Mouse (Mus musculus) kidney, embryonic 15.5 days (tissue): ENCODE measurements around the gene Mrpl44. TPM values are rescaled to one million over a fixed set of nuclear protein-coding genes. Genes with fewer than 3 reads are reported as not detected.

Source experiments
- ATAC-seq: fragments of 200-750 bp; cut with Nextera tagmentation; replicated peaks from 2 replicates; pipeline ENCODE4 v1.8.0; 2017; ENCODE audit warnings: moderate TSS enrichment; ENCODE audit not compliant: low FRiP score
- H3K27ac ChIP-seq: fragments of 300-500 bp; sonication (generic); 2 replicates; pipeline ENCODE4 v1.5.1; 2015; ENCODE audit warnings: mild to moderate bottlenecking, inconsistent platforms
- H3K27me3 ChIP-seq: fragments of 300-500 bp; sonication (generic); 2 replicates; pipeline ENCODE4 v1.6.1; 2015; ENCODE audit warnings: inconsistent platforms
- H3K36me3 ChIP-seq: fragments of 300-500 bp; sonication (generic); 2 replicates; pipeline ENCODE4 v1.6.1; 2015; ENCODE audit warnings: inconsistent platforms
- H3K4me1 ChIP-seq: fragments of 300-500 bp; sonication (generic); 2 replicates; pipeline ENCODE4 v1.6.1; 2015; ENCODE audit warnings: inconsistent platforms
- H3K4me2 ChIP-seq: fragments of 300-500 bp; sonication (generic); 2 replicates; pipeline ENCODE4 v1.6.1; 2015; ENCODE audit warnings: moderate library complexity, mild to moderate bottlenecking, inconsistent platforms
- H3K4me3 ChIP-seq: fragments of 300-500 bp; sonication (generic); replicated peaks from 2 replicates; pipeline ENCODE4 v1.5.1; 2015; ENCODE audit warnings: mild to moderate bottlenecking, inconsistent platforms
- H3K9ac ChIP-seq: fragments of 300-500 bp; sonication (generic); 2 replicates; pipeline ENCODE4 v1.6.1; 2015; ENCODE audit warnings: mild to moderate bottlenecking, inconsistent platforms
- H3K9me3 ChIP-seq: fragments of 300-500 bp; sonication (generic); replicated peaks from 2 replicates; pipeline ENCODE4 v1.6.1; 2016; ENCODE audit warnings: inconsistent platforms
- WGBS: fragments of 180-500 bp; shearing (Covaris S2); methylation state at CpG from one replicate; pipeline ENCODE4 v1.1.7; 2015; ENCODE audit warnings: mixed read lengths; 5-methylcytosine and 5-hydroxymethylcytosine counted together
- polyA plus RNA-seq: library from polyadenylated mRNA; unstranded; fragments of >200 nt; fragmentation: Nextera tagmentation; extraction: Ambion mirVana; gene quantifications from 2 replicates; pipeline ENCODE4 v1.2.1, GENCODE M21; 2015

Gene Mrpl44
- polyA plus RNA-seq: 56.0 and 60.1 TPM in 2 replicates

DNA sequence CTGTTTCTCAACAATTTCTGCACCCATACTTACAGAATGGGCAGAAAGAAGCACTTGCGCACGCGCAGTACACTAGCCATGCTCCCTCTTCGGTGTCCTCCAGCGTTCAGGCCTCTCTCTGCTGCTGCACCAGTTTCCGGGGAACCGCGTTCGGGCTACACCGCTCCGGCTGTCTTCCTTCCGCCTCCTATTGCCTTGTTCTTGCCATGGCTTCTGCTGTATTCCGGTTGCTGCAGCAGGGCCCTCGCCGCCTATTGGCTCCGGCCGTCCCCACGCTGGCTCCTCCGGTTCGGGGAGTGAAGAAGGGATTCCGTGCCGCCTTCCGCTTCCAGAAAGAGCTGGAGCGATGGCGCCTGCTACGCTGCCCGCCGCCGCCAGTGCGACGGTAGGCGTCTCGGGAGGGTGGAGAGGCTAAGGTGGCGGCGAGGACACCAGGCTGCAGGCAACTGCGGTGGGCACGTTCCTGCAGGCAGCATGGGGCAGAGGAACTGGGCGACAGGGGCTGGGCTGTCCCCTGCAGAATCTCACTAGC lies at the start of gene Mrpl44, which contains the start of gene Wdfy1:
Mrpl44 (plus strand) TSS at position 92 of the 532 bp plus-strand sequence.
Wdfy1 (minus strand) TSS at position 217 of the 532 bp plus-strand sequence.
- Histone ChIP-seq H3K9ac (peak within 1 kb of the TSS; percentile 88), H3K4me1 (0 out of 2 replicates have a peak, but pooled peaks cover 8% of the 10 kb centered on the region), H3K4me2 (peak within 1 kb of the TSS; percentile 61), H3K27me3 (no peaks in the 10 kb centered on the region), H3K9me3 (no peaks in the 10 kb centered on the region), H3K27ac (peak within 1 kb of the TSS; percentile 93), H3K4me3 (peak within 1 kb of the TSS; percentile 91), H3K36me3 (peaks cover 32% of the 10 kb centered on the region)
- ATAC-seq: peak; percentile 100
- under 1% methylated on average over 38 of the region's 38 CpGs for WGBS

DNA sequence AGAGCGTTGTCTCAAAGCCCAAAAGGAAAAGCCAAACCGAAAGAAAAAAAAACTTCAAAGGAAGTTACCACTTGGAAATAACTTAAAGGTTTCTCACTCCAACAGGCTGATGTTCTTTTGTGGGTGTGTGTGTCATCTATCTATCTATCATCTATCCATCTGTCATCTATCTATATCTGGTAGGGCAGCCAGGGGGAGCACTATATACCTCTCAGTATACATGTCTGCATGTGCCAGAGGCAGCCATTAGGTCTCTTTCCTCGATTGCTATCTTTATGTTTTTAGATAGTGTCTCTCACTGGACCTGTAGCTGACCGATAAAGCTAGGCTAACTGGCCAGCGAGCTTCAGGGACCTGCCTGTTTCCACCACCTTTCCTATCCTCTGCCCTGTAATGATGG lies 41.0 kb upstream of the Mrpl44 start:
- Histone ChIP-seq H3K4me2 (no peak overlapping the region), H3K27me3 (no peaks in the 10 kb centered on the region), H3K9ac (no peak overlapping the region), H3K4me3 (no peak overlapping the region), H3K4me1 (no peaks in the 10 kb centered on the region), H3K36me3 (0 out of 2 replicates have a peak, but pooled peaks cover 17% of the 10 kb centered on the region), H3K27ac (no peak overlapping the region), H3K9me3 (no peaks in the 10 kb centered on the region)
- no peak for ATAC-seq
- WGBS: 84% methylated on average over 5 of the region's 5 CpGs

DNA sequence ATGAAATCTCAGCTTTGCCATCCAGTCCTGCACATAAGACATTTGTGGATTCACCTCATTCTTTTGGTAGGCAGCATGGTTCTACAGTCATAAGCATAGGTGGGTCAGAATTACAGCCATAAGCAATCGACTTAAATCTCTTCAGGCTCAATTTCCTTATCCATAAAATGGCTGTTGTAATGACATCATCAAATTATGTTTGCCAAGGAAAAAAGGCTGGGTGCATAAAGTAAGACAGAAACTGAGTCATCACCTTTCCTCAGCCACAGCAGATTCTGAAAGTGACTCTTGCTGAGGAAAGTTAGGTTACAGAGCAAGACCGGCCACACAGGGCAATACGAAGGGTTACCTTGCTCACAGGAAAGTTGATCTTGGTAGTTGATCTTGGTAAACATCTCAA lies 39.4 kb upstream of the Mrpl44 start:
- Histone ChIP-seq H3K4me3 (no peak overlapping the region), H3K4me1 (no peaks in the 10 kb centered on the region), H3K4me2 (no peak overlapping the region), H3K36me3 (0 out of 2 replicates have a peak, but pooled peaks cover 17% of the 10 kb centered on the region), H3K9ac (no peak overlapping the region), H3K27me3 (no peaks in the 10 kb centered on the region), H3K9me3 (no peaks in the 10 kb centered on the region), H3K27ac (no peak overlapping the region)
- no peak for ATAC-seq
- 92% methylated on average over 3 of the region's 3 CpGs for WGBS

DNA sequence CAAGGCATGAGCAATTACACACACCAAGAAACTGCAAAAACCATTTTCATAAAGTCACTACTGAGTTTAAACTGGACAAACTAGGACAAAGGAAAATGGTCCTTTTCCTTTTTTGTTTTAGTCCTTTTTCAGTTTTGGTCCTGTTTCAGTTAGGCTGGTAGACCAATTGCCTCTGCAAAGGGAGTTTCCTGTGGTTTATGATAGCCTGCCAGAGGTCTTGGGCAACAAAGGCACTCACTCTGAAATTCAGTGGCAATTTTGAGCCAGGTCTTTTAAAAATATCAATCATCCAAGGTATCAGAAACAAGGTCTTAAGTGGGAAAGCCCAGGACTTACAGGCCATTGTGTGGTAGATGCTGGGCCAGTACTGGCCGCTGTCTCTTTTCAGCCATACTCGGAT lies 36.1 kb upstream of the Mrpl44 start:
- 92% methylated on average over 2 of the region's 2 CpGs for WGBS

DNA sequence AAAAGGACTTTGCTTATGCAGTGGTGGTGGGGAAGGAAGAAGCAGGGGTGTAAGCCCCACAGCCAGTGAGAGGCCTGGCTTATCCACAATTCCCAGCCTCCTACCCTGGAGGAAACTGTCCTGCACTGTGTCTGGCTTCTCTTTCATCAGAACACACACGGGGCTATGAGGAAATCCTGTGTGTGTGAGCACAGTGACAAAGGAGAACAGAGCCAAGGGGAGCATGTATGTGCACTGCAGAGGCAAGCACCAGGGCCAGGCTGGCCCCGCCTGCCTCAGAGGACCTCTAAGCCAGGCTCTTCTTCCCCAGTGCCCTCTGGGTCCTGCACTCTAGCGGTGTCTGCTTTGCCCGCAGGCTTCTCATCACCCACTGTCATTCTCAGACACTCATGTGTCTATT lies 34.8 kb upstream of the Mrpl44 start:
- 72% methylated on average over 4 of the region's 4 CpGs for WGBS
- Histone ChIP-seq H3K36me3 (0 out of 2 replicates have a peak, but pooled peaks cover 11% of the 10 kb centered on the region), H3K4me3 (no peak overlapping the region), H3K27me3 (no peaks in the 10 kb centered on the region), H3K27ac (no peak overlapping the region), H3K4me2 (no peak overlapping the region), H3K4me1 (no peaks in the 10 kb centered on the region), H3K9me3 (no peaks in the 10 kb centered on the region), H3K9ac (no peak overlapping the region)
- peak; percentile 67; the same call in 1 of the 2 replicates for ATAC-seq

More for the DNA sequence above, 36.1 kb upstream of the Mrpl44 start:
- H3K27ac ChIP-seq: no peak overlapping the region
- no peak overlapping the region for H3K9ac ChIP-seq
- no peaks in the 10 kb centered on the region for H3K4me1 ChIP-seq
- no peaks in the 10 kb centered on the region for H3K27me3 ChIP-seq
- no peaks in the 10 kb centered on the region for H3K9me3 ChIP-seq
- H3K4me2 ChIP-seq: no peak overlapping the region
- no peak for ATAC-seq
- H3K36me3 ChIP-seq: 0 out of 2 replicates have a peak, but pooled peaks cover 11% of the 10 kb centered on the region
- no peak overlapping the region for H3K4me3 ChIP-seq

GRCm38 (mm10) chr1:79742949-79743348 lies 32.9 kb upstream of the Mrpl44 start:
- H3K4me2 ChIP-seq: no peak overlapping the region
- H3K4me3 ChIP-seq: no peak overlapping the region
- H3K27ac ChIP-seq: no peak overlapping the region
- WGBS: 84% methylated on average over 7 of the region's 7 CpGs
- H3K9me3 ChIP-seq: no peaks in the 10 kb centered on the region
- ATAC-seq: no peak
- H3K9ac ChIP-seq: no peak overlapping the region
- 0 out of 2 replicates have a peak, but pooled peaks cover 10% of the 10 kb centered on the region for H3K36me3 ChIP-seq
- no peaks in the 10 kb centered on the region for H3K4me1 ChIP-seq
- no peaks in the 10 kb centered on the region for H3K27me3 ChIP-seq

GRCm38 (mm10) chr1:79743385-79743784 lies 32.4 kb upstream of the Mrpl44 start:
- Histone ChIP-seq H3K9me3 (no peaks in the 10 kb centered on the region), H3K4me2 (no peak overlapping the region), H3K4me1 (no peaks in the 10 kb centered on the region), H3K36me3 (0 out of 2 replicates have a peak, but pooled peaks cover 7% of the 10 kb centered on the region), H3K4me3 (no peak overlapping the region), H3K9ac (no peak overlapping the region), H3K27me3 (no peaks in the 10 kb centered on the region), H3K27ac (no peak overlapping the region)
- 89% methylated on average over 1 of the region's 1 CpGs for WGBS
- no peak for ATAC-seq

GRCm38 (mm10) chr1:79746056-79746455 lies 29.8 kb upstream of the Mrpl44 start:
- no peak overlapping the region for H3K9ac ChIP-seq
- H3K27ac ChIP-seq: no peak overlapping the region
- H3K4me3 ChIP-seq: no peak overlapping the region
- no peak overlapping the region for H3K4me2 ChIP-seq
- 0 out of 2 replicates have a peak, but pooled peaks cover 4% of the 10 kb centered on the region for H3K36me3 ChIP-seq
- 81% methylated on average over 4 of the region's 4 CpGs for WGBS
- H3K9me3 ChIP-seq: no peaks in the 10 kb centered on the region
- no peaks in the 10 kb centered on the region for H3K27me3 ChIP-seq
- no peaks in the 10 kb centered on the region for H3K4me1 ChIP-seq
- no peak for ATAC-seq

DNA sequence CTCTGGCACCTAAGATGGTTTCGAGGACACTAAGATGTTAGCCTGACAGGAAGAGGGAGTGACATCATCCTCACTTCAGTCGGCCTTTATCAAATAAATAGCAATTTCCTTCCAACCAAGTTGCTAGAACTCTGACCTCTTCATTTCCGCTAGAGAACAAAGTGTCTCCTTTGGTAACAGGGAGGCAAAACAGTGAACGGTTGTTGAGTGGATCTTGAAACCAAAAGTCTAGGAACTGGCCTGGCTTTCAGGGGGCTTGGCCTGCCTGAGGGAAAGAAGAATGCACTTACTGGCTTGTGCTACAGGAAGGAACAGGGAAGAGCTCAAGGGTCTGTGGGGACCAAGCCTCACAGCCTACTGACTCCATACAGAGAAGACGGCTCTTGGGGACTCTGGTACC lies 24.6 kb upstream of the Mrpl44 start:
- peak overlapping the region; percentile 19; the same call in 1 of the 2 replicates for H3K27ac ChIP-seq
- no peaks in the 10 kb centered on the region for H3K9me3 ChIP-seq
- no peak for ATAC-seq

GRCm38 (mm10) chr1:79752015-79752695 lies 23.7 kb upstream of the Mrpl44 start:
- WGBS: 74% methylated on average over 7 of the region's 7 CpGs
- Histone ChIP-seq H3K9ac (no peak overlapping the region), H3K4me2 (no peak overlapping the region), H3K4me1 (peaks cover 2% of the 10 kb centered on the region; the same call in 1 of the 2 replicates), H3K27me3 (no peaks in the 10 kb centered on the region), H3K4me3 (no peak overlapping the region), H3K36me3 (0 out of 2 replicates have a peak, but pooled peaks cover 4% of the 10 kb centered on the region), H3K9me3 (no peaks in the 10 kb centered on the region), H3K27ac (peak overlapping the region; percentile 19; the same call in 1 of the 2 replicates)
- no peak for ATAC-seq

More for the DNA sequence above, 24.6 kb upstream of the Mrpl44 start:
- Histone ChIP-seq H3K9ac (no peak overlapping the region), H3K36me3 (0 out of 2 replicates have a peak, but pooled peaks cover 4% of the 10 kb centered on the region), H3K4me1 (0 out of 2 replicates have a peak, but pooled peaks cover 2% of the 10 kb centered on the region), H3K27me3 (no peaks in the 10 kb centered on the region), H3K4me2 (no peak overlapping the region), H3K4me3 (no peak overlapping the region)
- 74% methylated on average over 5 of the region's 5 CpGs for WGBS

- ATAC-seq: no peak
- Histone ChIP-seq H3K4me1 (peaks cover 2% of the 10 kb centered on the region; the same call in 1 of the 2 replicates), H3K4me2 (no peak overlapping the region), H3K36me3 (0 out of 2 replicates have a peak, but pooled peaks cover 4% of the 10 kb centered on the region), H3K4me3 (no peak overlapping the region), H3K27ac (no peak overlapping the region), H3K27me3 (no peaks in the 10 kb centered on the region), H3K9ac (no peak overlapping the region), H3K9me3 (no peaks in the 10 kb centered on the region)
- 59% methylated on average over 4 of the region's 4 CpGs for WGBS
Measured at GRCm38 (mm10) chr1:79752714-79753340, 23.0 kb upstream of the Mrpl44 start.

GRCm38 (mm10) chr1:79753456-79753855 lies 22.4 kb upstream of the Mrpl44 start:
- Histone ChIP-seq H3K4me3 (no peak overlapping the region), H3K9ac (no peak overlapping the region), H3K4me2 (no peak overlapping the region), H3K36me3 (0 out of 2 replicates have a peak, but pooled peaks cover 4% of the 10 kb centered on the region), H3K9me3 (no peaks in the 10 kb centered on the region), H3K27ac (no peak overlapping the region), H3K4me1 (peaks cover 3% of the 10 kb centered on the region; the same call in 1 of the 2 replicates), H3K27me3 (no peaks in the 10 kb centered on the region)
- 87% methylated on average over 3 of the region's 3 CpGs for WGBS
- no peak for ATAC-seq
